Mouse (Mus musculus) B cell, adult 2 months (primary cell): ENCODE measurements around the gene Ttc28.
A peak's percentile ranks its signal among the peaks of the same experiment; 100 is the strongest.

Experiments
- DNase-seq, 2 experiments: peaks; one replicate each; pipeline ENCODE4 v3.0.0; 2022

The Ttc28 gene

GRCm38 (mm10) chr5:111012064-111012463 lies 132.5 kb downstream of the Ttc28 start:
- no peak for DNase-seq

GRCm38 (mm10) chr5:111012587-111012986 lies 133.0 kb downstream of the Ttc28 start:
- no peak for DNase-seq

DNA sequence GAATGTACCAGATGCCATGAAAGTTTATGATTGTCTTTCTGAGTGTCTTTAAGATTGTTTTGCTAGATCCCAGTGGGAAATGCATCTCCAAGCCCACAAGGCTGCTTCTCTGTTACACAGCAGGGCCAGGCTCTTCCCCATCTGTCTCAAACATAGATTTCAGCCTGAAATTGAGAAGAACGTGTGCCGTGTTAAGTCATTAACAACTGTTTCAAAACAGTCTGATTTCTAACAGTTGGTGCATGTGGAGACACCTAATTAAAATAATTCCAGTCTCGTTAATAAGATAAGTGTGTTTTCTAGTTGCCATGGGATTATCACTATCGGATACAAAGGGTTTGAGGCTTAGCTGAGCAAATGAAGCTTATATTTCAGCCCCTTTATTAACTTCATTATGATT lies 135.4 kb downstream of the Ttc28 start:
- no peak for DNase-seq

- no peak for DNase-seq
These were observed 137.7 kb downstream of the Ttc28 start for GRCm38 (mm10) chr5:111017319-111017718.

DNA sequence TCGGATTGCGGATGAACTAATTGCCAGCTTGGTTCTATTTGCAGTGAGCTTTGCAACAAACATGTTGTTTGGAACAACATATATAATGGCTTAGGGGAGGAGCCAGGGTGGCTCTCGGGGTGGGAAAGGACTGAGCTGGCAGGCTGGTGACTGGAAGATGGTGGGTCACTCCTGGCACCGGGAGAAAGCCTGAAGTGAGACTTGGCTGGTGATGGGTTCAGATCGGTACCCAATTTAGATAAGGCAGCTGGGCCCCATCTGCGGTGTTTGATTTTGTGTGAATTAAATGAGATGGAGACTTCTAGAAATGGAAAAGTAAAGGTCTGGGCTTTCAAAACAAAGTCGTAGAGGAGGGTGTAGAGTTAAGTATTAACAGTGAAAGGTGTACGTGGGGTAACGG lies 142.7 kb downstream of the Ttc28 start:
- no peak for DNase-seq

GRCm38 (mm10) chr5:111022940-111023339 lies 143.3 kb downstream of the Ttc28 start:
- DNase-seq = no peak

DNA sequence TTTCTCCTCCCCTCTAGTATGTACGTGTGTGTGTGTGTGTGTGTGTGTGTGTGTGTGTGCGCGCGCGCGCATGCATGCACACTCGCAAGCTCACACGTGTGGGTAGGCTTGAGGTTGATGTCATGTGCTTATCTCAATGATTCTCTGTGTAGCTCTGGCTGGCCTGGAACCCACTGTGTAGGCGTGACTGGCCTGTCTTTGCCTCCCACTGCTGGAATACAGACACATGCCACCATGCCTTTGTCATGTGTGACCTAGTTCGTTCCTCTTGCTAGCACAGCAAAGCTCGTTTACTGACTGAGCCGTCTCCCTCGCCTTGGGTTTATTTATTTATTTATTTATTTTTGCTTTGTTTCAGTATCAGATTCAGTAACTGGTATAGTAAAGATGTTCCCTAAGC lies 145.0 kb downstream of the Ttc28 start:
- DNase-seq = no peak

DNA sequence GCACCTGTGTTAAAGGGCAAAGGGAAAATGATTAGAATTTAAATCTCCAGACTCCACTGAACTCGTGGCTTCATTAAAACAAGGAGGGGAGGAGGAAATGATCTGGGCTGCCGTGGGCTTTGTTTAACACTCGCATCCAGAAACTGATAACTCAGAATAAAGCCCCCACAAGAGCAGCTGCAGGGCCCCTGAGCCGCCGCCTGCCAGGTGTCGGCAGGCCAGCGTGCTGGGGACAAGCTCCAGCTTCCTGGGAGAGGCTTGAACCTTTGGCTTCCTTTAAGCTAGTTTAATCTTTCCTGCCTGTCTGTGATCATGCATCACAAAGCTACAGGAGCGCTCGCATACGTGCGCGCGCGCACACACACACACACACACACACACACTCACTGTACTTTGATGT lies 145.9 kb downstream of the Ttc28 start:
- no peak for DNase-seq

DNA sequence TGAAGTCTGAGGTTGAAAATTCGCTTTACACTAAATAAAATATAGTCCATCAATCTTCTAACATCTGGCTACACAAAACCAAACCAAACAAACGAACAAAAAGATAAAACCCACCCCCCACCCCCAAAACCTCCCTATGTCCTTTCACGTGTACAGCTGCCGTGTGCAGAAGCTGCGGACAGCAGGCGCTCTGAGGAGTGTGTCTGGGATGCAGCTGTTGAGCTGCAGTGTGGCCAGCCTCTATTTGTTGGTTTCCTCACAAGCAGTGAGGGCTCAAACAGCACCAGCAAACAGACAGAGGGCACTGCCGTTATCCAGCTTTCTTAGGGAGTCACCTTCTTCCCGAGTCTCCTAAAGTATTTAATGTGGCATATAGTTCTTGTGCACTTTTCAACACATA lies 146.6 kb downstream of the Ttc28 start:
- DNase-seq = no peak

DNA sequence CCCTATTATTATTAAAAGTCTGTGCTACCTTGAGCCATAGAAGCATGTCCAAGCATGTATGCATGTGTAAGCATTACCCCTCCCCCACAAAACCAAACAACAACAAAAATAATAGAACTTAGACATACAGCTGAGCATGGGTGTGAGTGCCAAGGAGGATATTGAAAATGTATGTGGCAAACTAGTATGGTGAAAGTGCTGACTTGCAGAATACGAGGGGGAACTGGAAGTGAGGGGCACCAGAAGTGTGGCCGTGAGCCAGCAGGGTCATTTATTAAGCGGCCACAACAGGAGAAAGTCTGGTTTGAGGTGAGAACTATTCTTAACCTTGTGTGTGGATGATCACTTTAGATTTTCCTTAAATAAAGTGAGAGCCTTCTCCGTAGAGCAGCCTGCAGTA lies 148.7 kb downstream of the Ttc28 start:
- DNase-seq = no peak

GRCm38 (mm10) chr5:111028952-111029351 lies 149.3 kb downstream of the Ttc28 start:
- DNase-seq = no peak

DNA sequence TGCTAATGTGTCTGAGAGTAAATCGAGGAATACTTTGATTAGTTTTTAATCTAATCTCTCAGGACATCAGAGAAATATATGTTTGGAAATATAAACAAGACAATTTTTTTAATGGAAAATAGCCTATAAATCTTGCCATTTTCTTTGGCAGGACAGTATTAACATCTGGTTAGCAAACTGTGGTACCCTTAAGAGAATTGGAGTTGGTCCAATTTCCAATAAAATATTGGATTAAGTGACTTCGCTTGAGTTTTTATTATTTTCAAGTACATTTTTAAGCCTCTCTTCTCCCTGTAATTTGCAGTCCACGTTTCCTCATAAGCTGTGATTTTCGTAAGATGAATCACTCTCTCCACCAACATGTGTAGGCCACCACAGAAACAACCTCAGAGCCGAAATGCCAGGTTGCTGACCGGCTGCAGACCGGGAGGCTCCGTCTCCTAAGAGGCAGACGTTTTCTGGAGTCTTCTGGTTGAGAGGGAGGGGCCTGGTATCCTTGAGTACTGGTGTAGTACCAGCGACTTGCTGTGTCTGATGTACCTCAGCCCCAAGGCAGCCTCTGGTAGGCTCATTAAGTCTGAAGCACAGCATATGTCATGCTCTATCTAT lies 153.2 kb downstream of the Ttc28 start:
- no peak for DNase-seq

- no peak for DNase-seq
These were observed 153.9 kb downstream of the Ttc28 start for GRCm38 (mm10) chr5:111033489-111033888.

GRCm38 (mm10) chr5:111037123-111037748 lies 157.6 kb downstream of the Ttc28 start:
- DNase-seq = no peak

DNA sequence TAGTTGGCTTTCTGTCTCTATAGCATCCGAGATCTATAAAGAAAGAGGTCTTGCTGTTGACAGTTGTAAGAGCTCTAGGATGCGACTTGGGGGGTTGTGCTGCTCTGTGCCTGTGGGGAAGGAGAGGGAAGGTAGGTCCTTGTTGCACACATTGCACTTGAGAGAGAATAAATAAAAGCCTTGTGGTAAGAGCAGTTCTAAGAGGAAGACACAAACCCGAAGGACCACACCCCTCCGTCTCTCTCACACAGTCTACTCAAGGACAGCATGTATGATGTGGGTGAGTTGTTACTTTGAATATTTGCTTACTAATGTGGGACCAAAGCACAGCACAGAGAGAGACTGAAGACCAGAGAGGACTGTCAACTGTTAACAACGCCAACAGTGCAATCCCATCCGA lies 160.2 kb downstream of the Ttc28 start:
- DNase-seq = no peak

GRCm38 (mm10) chr5:111041952-111042351 lies 162.3 kb downstream of the Ttc28 start:
- no peak for DNase-seq

DNA sequence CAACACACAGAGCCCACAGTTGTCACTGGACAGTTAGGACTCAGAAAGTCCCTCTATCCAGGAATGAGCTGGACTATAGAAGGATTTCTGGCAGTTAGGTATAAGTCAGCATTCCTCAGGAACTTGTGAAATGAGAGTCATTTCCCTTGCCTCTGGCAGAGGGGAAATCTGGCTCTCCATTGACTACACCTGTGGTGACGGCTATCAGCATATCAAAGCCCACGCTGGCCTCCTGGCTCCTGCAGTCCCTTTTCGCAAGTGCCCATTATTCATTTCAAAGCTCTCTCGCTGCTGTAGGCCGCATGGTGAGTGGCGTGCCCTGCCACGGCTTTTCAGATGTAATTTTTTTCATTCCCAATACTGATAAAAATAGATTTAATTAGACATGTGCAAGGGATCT lies 164.6 kb downstream of the Ttc28 start:
- DNase-seq = no peak

DNA sequence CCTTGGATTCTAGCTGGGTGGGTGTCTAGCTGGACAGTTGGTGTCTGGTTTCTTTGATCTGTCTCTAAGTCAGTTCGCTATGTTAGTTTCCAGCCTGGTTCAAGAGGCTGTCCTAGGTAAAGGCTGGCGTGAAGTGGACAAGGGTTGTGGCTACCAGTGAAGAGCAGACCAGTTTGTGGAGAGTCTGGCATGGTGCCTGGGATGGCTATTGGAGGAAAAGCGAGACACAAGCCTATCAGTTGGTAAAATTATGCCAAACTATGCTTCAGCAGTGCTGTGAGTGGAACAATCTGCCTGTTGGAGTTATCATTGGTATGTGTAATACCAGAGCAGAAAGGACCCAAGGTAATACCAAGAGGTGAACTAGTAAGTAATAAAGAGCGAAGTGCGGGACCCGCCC lies 166.8 kb downstream of the Ttc28 start:
- no peak for DNase-seq

DNA sequence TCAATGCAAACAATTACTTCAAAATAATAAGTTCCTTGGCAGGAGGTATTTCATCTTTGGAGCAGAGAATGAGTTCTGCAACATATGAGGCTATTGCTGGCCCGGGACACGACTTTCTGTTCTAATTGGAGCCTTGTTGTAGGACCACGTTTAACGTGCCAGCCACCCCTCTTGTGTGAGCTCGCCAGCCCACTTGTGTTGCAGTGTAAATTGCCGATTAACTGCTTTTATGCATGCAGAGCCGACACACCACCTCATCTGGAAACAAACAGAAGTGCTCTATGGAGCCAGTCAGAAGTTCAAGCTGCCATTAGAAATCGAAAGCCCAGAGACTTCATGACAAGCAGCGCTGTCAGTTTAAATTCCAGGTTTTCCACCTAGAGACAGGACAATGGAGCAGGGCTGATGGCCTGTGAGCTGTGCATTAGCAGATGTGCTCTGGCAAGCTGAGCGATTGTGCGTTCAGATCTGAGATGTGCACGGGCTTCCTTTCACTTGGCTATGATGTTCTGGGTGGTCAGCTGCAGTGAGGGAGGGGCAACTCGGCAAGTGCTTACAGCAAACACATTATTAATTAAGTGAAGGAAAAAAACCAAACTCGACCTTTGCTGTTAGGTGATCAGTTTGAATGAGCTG lies 167.4 kb downstream of the Ttc28 start:
- no peak for DNase-seq

DNA sequence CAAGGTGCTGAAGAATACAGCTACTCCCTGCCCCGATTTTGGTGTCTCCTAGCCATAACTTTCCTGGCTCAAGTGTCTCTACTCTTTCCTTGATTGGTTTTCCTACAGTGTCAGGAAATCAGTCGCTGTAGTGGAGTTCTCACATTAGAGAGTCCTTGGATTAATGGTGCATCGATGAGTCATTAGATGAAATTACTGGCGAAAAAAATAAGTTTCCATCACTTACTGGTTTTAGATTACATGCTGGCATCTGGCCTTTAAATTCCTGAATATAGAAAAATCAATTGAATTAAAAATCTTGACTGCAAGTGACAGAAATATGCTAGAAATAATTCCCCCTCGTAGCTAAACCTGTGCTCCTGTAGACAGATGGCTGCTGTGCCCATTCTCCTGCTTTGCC lies 168.4 kb downstream of the Ttc28 start:
- DNase-seq = no peak

DNA sequence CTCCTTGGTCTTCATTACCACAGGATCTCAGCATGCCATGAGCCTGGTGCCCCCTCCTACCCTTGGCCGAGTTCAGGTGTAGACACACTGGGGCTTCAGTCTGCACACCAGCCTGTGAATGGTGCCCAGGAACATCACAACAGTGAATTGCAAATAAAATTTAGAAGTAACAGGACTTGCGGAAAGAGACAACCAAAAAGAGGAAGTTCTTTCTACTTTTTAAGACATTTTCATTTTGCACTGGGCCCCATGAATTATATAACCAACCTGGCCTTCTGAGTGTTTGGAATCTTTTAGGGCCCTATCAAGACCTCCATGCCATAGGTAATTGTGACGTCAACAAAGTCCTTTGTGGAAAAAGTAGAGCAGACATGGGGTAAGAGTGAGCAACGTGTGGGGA lies 170.0 kb downstream of the Ttc28 start:
- peak; percentile 35 to 44 for DNase-seq

DNA sequence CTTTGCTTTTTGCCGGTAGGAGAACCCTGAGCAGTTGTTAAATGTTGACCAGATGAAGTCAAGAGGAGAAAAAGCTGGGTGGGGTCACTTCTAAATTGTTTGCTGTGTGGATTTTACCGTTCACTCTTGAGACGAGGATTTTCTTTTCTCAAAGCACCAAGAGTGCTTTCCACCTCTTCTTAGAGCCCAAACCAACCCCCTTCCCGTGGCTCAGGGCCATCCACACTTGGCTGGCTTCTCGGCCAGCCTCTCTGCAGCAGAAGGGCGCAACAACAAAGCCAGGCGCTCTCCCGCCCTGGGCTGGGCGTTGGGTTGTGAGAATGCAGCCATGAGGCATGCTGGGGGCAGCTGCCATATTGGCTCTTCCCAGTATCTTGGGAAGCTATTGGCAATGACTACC lies 170.5 kb downstream of the Ttc28 start:
- DNase-seq = peak; percentile 14 to 18

- DNase-seq = no peak
These were observed 174.8 kb downstream of the Ttc28 start for GRCm38 (mm10) chr5:111054380-111054779.

- DNase-seq = no peak
These were observed 175.3 kb downstream of the Ttc28 start for GRCm38 (mm10) chr5:111054848-111055428.
